In genomic region chr6:46166837-46167236, GRCm38 (mm10) we compare ENCODE assay signal across 24 mouse cellular contexts.
A peak's percentile ranks its signal among the peaks of the same experiment; 100 is the strongest.
DNase-seq lines count a peak whose midpoint lies in the region; ATAC-seq lines count a peak whose summit lies in the region.
"Had no signal": no experiment of that assay in that cellular context is flagged by ENCODE, and none has a peak within 500 bp of the region (broad histone marks: within the 10 kb centered on the region; RNA-seq: fewer than 3 reads in every experiment).

No protein-coding gene starts in this region.

- no peaks in the 10 kb centered on the region for H3K36me3 ChIP-seq in forebrain, embryonic 13.5 days (ENCODE audit: poor library complexity, severe bottlenecking)
- H3K36me3 ChIP-seq in forebrain, embryonic 10.5 days (replicated peaks), result no peaks in the 10 kb centered on the region
- H3K36me3 ChIP-seq in forebrain, embryonic 15.5 days, result no peaks in the 10 kb centered on the region
- no peaks in the 10 kb centered on the region for H3K36me3 ChIP-seq in forebrain, embryonic 12.5 days (replicated peaks)
- H3K36me3 ChIP-seq in forebrain, embryonic 16.5 days (ENCODE audit: control insufficient read depth, insufficient read depth), result no peaks in the 10 kb centered on the region
- H3K36me3 ChIP-seq: embryonic facial prominence, embryonic 13.5 days; embryonic facial prominence, embryonic 15.5 days; G1E had no signal

- H3K27ac ChIP-seq in forebrain, embryonic 13.5 days, result no peak overlapping the region
- H3K27ac ChIP-seq in forebrain, embryonic 10.5 days, result no peak overlapping the region
- no peak overlapping the region for H3K27ac ChIP-seq in forebrain, embryonic 15.5 days (replicated peaks)
- H3K27ac ChIP-seq in forebrain, embryonic 12.5 days, result no peak overlapping the region
- no peak overlapping the region for H3K27ac ChIP-seq in forebrain, embryonic 16.5 days (ENCODE audit: low read length)
- H3K27ac ChIP-seq: embryonic facial prominence, embryonic 13.5 days; embryonic facial prominence, embryonic 15.5 days had no signal

- WGBS in forebrain, embryonic 13.5 days, result 66% methylated on average over 1 of the region's 1 CpGs
- 82% methylated on average over 1 of the region's 1 CpGs for WGBS in forebrain, embryonic 10.5 days
- WGBS in forebrain, embryonic 15.5 days, result 66% methylated on average over 1 of the region's 1 CpGs
- WGBS in forebrain, embryonic 12.5 days, result 67% methylated on average over 1 of the region's 1 CpGs
- WGBS in forebrain, embryonic 16.5 days, result 78% methylated on average over 1 of the region's 1 CpGs

- H3K4me2 ChIP-seq in forebrain, embryonic 13.5 days, result no peak overlapping the region
- no peak overlapping the region for H3K4me2 ChIP-seq in forebrain, embryonic 15.5 days (replicated peaks)
- no peak overlapping the region for H3K4me2 ChIP-seq in forebrain, embryonic 12.5 days
- H3K4me2 ChIP-seq in forebrain, embryonic 16.5 days (ENCODE audit: low read length), result no peak overlapping the region
- H3K4me2 ChIP-seq: embryonic facial prominence, embryonic 13.5 days; embryonic facial prominence, embryonic 15.5 days had no signal

- ATAC-seq in forebrain, embryonic 13.5 days, result peak; percentile 77; the same call in 1 of the 2 replicates
- ATAC-seq in forebrain, embryonic 15.5 days (replicated peaks), result peak; percentile 55; the same call in 1 of the 2 replicates
- no peak for ATAC-seq in forebrain, embryonic 12.5 days (ENCODE audit: low FRiP score)
- ATAC-seq in forebrain, embryonic 16.5 days, result peak; percentile 72
- ATAC-seq: activated CD4-positive, CD25-positive, alpha-beta regulatory T cell, adult 4 months; CD4-positive, CD25-positive, alpha-beta regulatory T cell, adult 4 months; Patski had no signal

- DNase-seq in forebrain, embryonic 10.5 days (ENCODE audit: extremely low spot score, low spot score), result no peak
- DNase-seq in heart, postnatal 4 days, result no peak
- no peak for DNase-seq in adrenal gland, postnatal 36 days
- DNase-seq: adrenal gland, adult 8-10 months; adrenal gland, postnatal 14 days; B cell, adult 2 months; cerebellum, adult 11 months; cerebellum, adult 18-20 months; cerebellum, adult 8-10 months; cerebellum, adult 9-11 months; cerebellum, postnatal 14 days; embryo, embryonic 11 days had no signal

- no peaks in the 10 kb centered on the region for H3K9me3 ChIP-seq in forebrain, embryonic 13.5 days (replicated peaks)
- no peaks in the 10 kb centered on the region for H3K9me3 ChIP-seq in forebrain, embryonic 10.5 days
- H3K9me3 ChIP-seq in forebrain, embryonic 15.5 days, result no peaks in the 10 kb centered on the region
- no peaks in the 10 kb centered on the region for H3K9me3 ChIP-seq in forebrain, embryonic 12.5 days
- no peaks in the 10 kb centered on the region for H3K9me3 ChIP-seq in forebrain, embryonic 16.5 days (ENCODE audit: control insufficient read depth, low read length)
- H3K9me3 ChIP-seq: embryonic facial prominence, embryonic 13.5 days; embryonic facial prominence, embryonic 15.5 days; G1E had no signal

- H3K9ac ChIP-seq in forebrain, embryonic 13.5 days, result no peak overlapping the region
- no peak overlapping the region for H3K9ac ChIP-seq in forebrain, embryonic 15.5 days (replicated peaks)
- H3K9ac ChIP-seq in forebrain, embryonic 12.5 days, result no peak overlapping the region
- no peak overlapping the region for H3K9ac ChIP-seq in forebrain, embryonic 16.5 days (replicated peaks; ENCODE audit: low read depth, low read length)
- H3K9ac ChIP-seq: embryonic facial prominence, embryonic 13.5 days; embryonic facial prominence, embryonic 15.5 days had no signal

- no peaks in the 10 kb centered on the region for H3K27me3 ChIP-seq in forebrain, embryonic 13.5 days
- no peaks in the 10 kb centered on the region for H3K27me3 ChIP-seq in forebrain, embryonic 10.5 days (ENCODE audit: poor library complexity, severe bottlenecking)
- no peaks in the 10 kb centered on the region for H3K27me3 ChIP-seq in forebrain, embryonic 15.5 days
- no peaks in the 10 kb centered on the region for H3K27me3 ChIP-seq in forebrain, embryonic 12.5 days
- no peaks in the 10 kb centered on the region for H3K27me3 ChIP-seq in forebrain, embryonic 16.5 days (replicated peaks; ENCODE audit: control insufficient read depth, insufficient read depth, low read length)
- H3K27me3 ChIP-seq: CH12.LX; embryonic facial prominence, embryonic 13.5 days; embryonic facial prominence, embryonic 15.5 days; Patski had no signal

- H3K4me3 ChIP-seq in forebrain, embryonic 13.5 days, result no peak overlapping the region
- no peak overlapping the region for H3K4me3 ChIP-seq in forebrain, embryonic 10.5 days
- no peak overlapping the region for H3K4me3 ChIP-seq in forebrain, embryonic 15.5 days
- H3K4me3 ChIP-seq in forebrain, embryonic 12.5 days (replicated peaks), result no peak overlapping the region
- no peak overlapping the region for H3K4me3 ChIP-seq in forebrain, embryonic 16.5 days (replicated peaks; ENCODE audit: low read length)
- H3K4me3 ChIP-seq: embryonic facial prominence, embryonic 13.5 days; embryonic facial prominence, embryonic 15.5 days; erythroblast, embryonic 14.5 days had no signal

- no peaks in the 10 kb centered on the region for H3K4me1 ChIP-seq in forebrain, embryonic 13.5 days
- H3K4me1 ChIP-seq in forebrain, embryonic 10.5 days, result no peaks in the 10 kb centered on the region
- H3K4me1 ChIP-seq in forebrain, embryonic 15.5 days, result no peaks in the 10 kb centered on the region
- H3K4me1 ChIP-seq in forebrain, embryonic 12.5 days, result no peaks in the 10 kb centered on the region
- no peaks in the 10 kb centered on the region for H3K4me1 ChIP-seq in forebrain, embryonic 16.5 days (replicated peaks; ENCODE audit: control insufficient read depth, insufficient read depth, low read length)
- H3K4me1 ChIP-seq: embryonic facial prominence, embryonic 13.5 days; embryonic facial prominence, embryonic 15.5 days had no signal
